Mouse (Mus musculus): ENCODE data around the gene Tnfrsf25. TPM values are rescaled to one million over a fixed set of nuclear protein-coding genes. Genes with fewer than 3 reads are reported as not detected.

The Tnfrsf25 gene
- polyA plus RNA-seq, 1 experiment from 2014 or later, result 0.54 TPM

DNA sequence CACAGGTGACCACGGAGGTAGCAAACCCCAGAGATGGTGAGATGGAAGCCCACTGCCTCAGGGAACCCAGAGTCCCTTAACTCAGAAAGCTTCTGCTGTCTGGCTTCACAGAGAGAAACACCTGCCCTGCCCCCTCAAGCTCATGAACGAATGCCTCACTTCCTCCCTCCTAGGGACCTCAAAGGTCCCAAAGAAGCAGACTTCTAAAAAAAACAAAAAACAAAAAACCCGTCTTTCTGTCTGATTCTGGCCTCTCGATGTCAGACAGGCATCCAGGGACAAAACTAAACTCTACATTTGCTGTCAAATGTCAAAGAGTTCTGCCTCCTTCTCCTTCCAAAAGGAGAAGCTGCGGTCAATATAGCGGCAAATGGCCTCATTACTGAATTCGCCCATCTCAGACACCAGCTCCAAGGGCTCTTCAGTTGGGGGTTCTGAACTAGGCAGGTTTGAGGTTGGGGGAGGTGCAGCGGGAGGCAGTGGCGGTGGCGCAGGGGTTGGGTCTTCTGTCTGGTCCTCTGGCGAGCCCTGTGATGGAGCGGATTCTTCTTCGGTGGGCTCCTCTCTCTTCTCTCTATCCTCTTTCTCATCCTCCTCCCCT lies 8.7 kb downstream of the Tnfrsf25 start:
- Histone ChIP-seq H3K4me3 (ENCODE audit: low read depth, low read length) (no peak overlapping the region), H3K4me2 (ENCODE audit: low read depth, low read length) (no peak overlapping the region), H3K36me3 (ENCODE audit: control insufficient read depth, insufficient read depth, low read length) (no peaks in the 10 kb centered on the region), H3K4me1 (ENCODE audit: control insufficient read depth, insufficient read depth, low read length) (peaks cover 14% of the 10 kb centered on the region; the same call in 1 of the 2 replicates), H3K9ac (replicated peaks; ENCODE audit: low read depth, low read length) (no peak overlapping the region), H3K27ac (ENCODE audit: low read depth, low read length) (no peak overlapping the region), H3K9me3 (ENCODE audit: control insufficient read depth, low read length) (no peaks in the 10 kb centered on the region), H3K27me3 (ENCODE audit: control insufficient read depth, insufficient read depth, low read length) (peaks cover 81% of the 10 kb centered on the region)
- WGBS, result 4% methylated on average over 11 of the region's 13 CpGs
- ATAC-seq (ENCODE audit: low read depth), result no peak

- H3K4me3 ChIP-seq (ENCODE audit: low read depth, low read length), result peak overlapping the region; percentile 20
- H3K27me3 ChIP-seq (ENCODE audit: control insufficient read depth, insufficient read depth, low read length), result peaks cover 80% of the 10 kb centered on the region
- peaks cover 12% of the 10 kb centered on the region for H3K4me1 ChIP-seq (ENCODE audit: control insufficient read depth, insufficient read depth, low read length)
- H3K9me3 ChIP-seq (ENCODE audit: control insufficient read depth, low read length), result no peaks in the 10 kb centered on the region
- H3K36me3 ChIP-seq (ENCODE audit: control insufficient read depth, insufficient read depth, low read length), result no peaks in the 10 kb centered on the region
- 3% methylated on average over 56 of the region's 56 CpGs for WGBS
- no peak overlapping the region for H3K27ac ChIP-seq (ENCODE audit: low read depth, low read length)
- H3K9ac ChIP-seq (replicated peaks; ENCODE audit: low read depth, low read length), result no peak overlapping the region; the same call in 1 of the 2 replicates
- H3K4me2 ChIP-seq (ENCODE audit: low read depth, low read length), result peak overlapping the region; percentile 22
- ATAC-seq (ENCODE audit: low read depth), result no peak
Measured at GRCm38 (mm10) chr4:152125161-152126025, 9.7 kb downstream of the Tnfrsf25 start.

GRCm38 (mm10) chr4:152126026-152126920 lies 10.5 kb downstream of the Tnfrsf25 start:
- Histone ChIP-seq H3K9ac (replicated peaks; ENCODE audit: low read depth, low read length) (no peak overlapping the region; the same call in 1 of the 2 replicates), H3K4me2 (ENCODE audit: low read depth, low read length) (peak overlapping the region; percentile 22), H3K36me3 (ENCODE audit: control insufficient read depth, insufficient read depth, low read length) (no peaks in the 10 kb centered on the region), H3K4me1 (ENCODE audit: control insufficient read depth, insufficient read depth, low read length) (peaks cover 18% of the 10 kb centered on the region), H3K4me3 (ENCODE audit: low read depth, low read length) (peak overlapping the region; percentile 20), H3K27ac (ENCODE audit: low read depth, low read length) (no peak overlapping the region), H3K9me3 (ENCODE audit: control insufficient read depth, low read length) (no peaks in the 10 kb centered on the region), H3K27me3 (ENCODE audit: control insufficient read depth, insufficient read depth, low read length) (peaks cover 85% of the 10 kb centered on the region)
- ATAC-seq (ENCODE audit: low read depth), result no peak
- WGBS, result 2% methylated on average over 65 of the region's 65 CpGs

DNA sequence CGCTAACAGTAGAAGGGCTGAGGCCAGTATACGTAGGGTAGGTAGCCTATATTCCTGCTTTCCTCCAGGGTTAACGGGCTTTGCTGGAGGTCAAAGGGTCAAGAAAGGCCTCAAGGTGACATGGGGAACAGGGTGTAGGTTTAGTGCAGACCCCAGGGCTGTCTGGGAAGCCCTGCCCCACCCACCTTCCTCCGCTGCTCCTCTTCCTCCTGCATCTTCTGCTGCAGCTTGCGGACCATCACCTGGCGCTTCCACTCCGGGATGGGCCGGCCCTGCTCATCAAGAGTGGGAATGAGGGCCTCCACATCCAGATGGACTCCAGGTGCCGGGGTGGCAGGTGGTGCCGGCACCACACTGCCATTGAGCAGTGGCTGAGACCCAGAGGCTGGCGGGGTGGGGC lies 12.2 kb downstream of the Tnfrsf25 start:
- no peak overlapping the region for H3K4me3 ChIP-seq (ENCODE audit: low read depth, low read length)
- H3K4me2 ChIP-seq (ENCODE audit: low read depth, low read length), result no peak overlapping the region
- no peak overlapping the region for H3K27ac ChIP-seq (ENCODE audit: low read depth, low read length)
- H3K4me1 ChIP-seq (ENCODE audit: control insufficient read depth, insufficient read depth, low read length), result peaks cover 24% of the 10 kb centered on the region
- H3K27me3 ChIP-seq (ENCODE audit: control insufficient read depth, insufficient read depth, low read length), result peaks cover 87% of the 10 kb centered on the region
- H3K9me3 ChIP-seq (ENCODE audit: control insufficient read depth, low read length), result no peaks in the 10 kb centered on the region
- WGBS, result 79% methylated on average over 11 of the region's 11 CpGs
- H3K36me3 ChIP-seq (ENCODE audit: control insufficient read depth, insufficient read depth, low read length), result no peaks in the 10 kb centered on the region
- ATAC-seq (ENCODE audit: low read depth), result no peak
- H3K9ac ChIP-seq (replicated peaks; ENCODE audit: low read depth, low read length), result no peak overlapping the region

DNA sequence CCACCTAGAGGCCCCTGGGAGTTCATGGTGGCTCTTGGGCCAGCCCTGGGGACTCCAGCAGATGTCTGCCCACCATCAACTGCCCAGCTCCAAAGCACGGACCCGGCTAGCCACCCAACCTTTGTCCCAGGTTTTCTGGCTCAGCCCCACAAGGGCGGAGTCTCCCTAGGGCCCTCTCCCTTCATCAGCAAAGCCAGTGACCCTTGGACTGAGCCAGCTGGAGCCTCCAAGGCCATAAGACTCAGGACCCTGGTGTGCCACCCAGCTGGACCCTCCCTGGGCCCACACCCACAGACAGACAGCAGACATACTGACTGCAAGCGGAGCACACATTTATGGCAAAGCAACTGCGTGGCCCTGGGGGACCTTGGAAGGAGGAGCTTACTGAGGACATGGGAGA lies 13.1 kb downstream of the Tnfrsf25 start:
- ATAC-seq (ENCODE audit: low read depth), result no peak
- Histone ChIP-seq H3K27ac (ENCODE audit: low read depth, low read length) (no peak overlapping the region), H3K4me3 (ENCODE audit: low read depth, low read length) (no peak overlapping the region), H3K36me3 (ENCODE audit: control insufficient read depth, insufficient read depth, low read length) (no peaks in the 10 kb centered on the region), H3K27me3 (ENCODE audit: control insufficient read depth, insufficient read depth, low read length) (peaks cover 87% of the 10 kb centered on the region), H3K9ac (replicated peaks; ENCODE audit: low read depth, low read length) (no peak overlapping the region), H3K4me1 (ENCODE audit: control insufficient read depth, insufficient read depth, low read length) (peaks cover 24% of the 10 kb centered on the region), H3K9me3 (ENCODE audit: control insufficient read depth, low read length) (no peaks in the 10 kb centered on the region), H3K4me2 (ENCODE audit: low read depth, low read length) (no peak overlapping the region)
- 45% methylated on average over 5 of the region's 5 CpGs for WGBS

- Histone ChIP-seq H3K9ac (replicated peaks; ENCODE audit: low read depth, low read length) (no peak overlapping the region), H3K27me3 (ENCODE audit: control insufficient read depth, insufficient read depth, low read length) (peaks cover 85% of the 10 kb centered on the region), H3K9me3 (ENCODE audit: control insufficient read depth, low read length) (no peaks in the 10 kb centered on the region), H3K27ac (ENCODE audit: low read depth, low read length) (no peak overlapping the region), H3K4me3 (ENCODE audit: low read depth, low read length) (no peak overlapping the region), H3K36me3 (ENCODE audit: control insufficient read depth, insufficient read depth, low read length) (no peaks in the 10 kb centered on the region), H3K4me1 (ENCODE audit: control insufficient read depth, insufficient read depth, low read length) (peaks cover 24% of the 10 kb centered on the region), H3K4me2 (ENCODE audit: low read depth, low read length) (no peak overlapping the region)
- no peak for ATAC-seq (ENCODE audit: low read depth)
- WGBS, result 16% methylated on average over 13 of the region's 13 CpGs
Measured at GRCm38 (mm10) chr4:152129395-152129930, 13.7 kb downstream of the Tnfrsf25 start.

- Histone ChIP-seq H3K4me3 (ENCODE audit: low read depth, low read length) (peak overlapping the region; percentile 21), H3K27ac (ENCODE audit: low read depth, low read length) (no peak overlapping the region), H3K9me3 (ENCODE audit: control insufficient read depth, low read length) (no peaks in the 10 kb centered on the region), H3K9ac (replicated peaks; ENCODE audit: low read depth, low read length) (no peak overlapping the region), H3K4me2 (ENCODE audit: low read depth, low read length) (peak overlapping the region; percentile 48), H3K27me3 (ENCODE audit: control insufficient read depth, insufficient read depth, low read length) (peaks cover 71% of the 10 kb centered on the region), H3K4me1 (ENCODE audit: control insufficient read depth, insufficient read depth, low read length) (peaks cover 19% of the 10 kb centered on the region), H3K36me3 (ENCODE audit: control insufficient read depth, insufficient read depth, low read length) (no peaks in the 10 kb centered on the region)
- 1% methylated on average over 68 of the region's 85 CpGs for WGBS
- ATAC-seq (ENCODE audit: low read depth), result peak; percentile 79
Measured at GRCm38 (mm10) chr4:152130771-152131653, 15.3 kb downstream of the Tnfrsf25 start.

All from neural tube, embryonic 14.5 days (tissue).